Mouse (Mus musculus): ENCODE results near the gene Map3k1. TPM values are rescaled to one million over a fixed set of nuclear protein-coding genes. Genes with fewer than 3 reads are reported as not detected.

Gene Map3k1
- polyA plus RNA-seq, 1 experiment: 34.5 TPM

DNA sequence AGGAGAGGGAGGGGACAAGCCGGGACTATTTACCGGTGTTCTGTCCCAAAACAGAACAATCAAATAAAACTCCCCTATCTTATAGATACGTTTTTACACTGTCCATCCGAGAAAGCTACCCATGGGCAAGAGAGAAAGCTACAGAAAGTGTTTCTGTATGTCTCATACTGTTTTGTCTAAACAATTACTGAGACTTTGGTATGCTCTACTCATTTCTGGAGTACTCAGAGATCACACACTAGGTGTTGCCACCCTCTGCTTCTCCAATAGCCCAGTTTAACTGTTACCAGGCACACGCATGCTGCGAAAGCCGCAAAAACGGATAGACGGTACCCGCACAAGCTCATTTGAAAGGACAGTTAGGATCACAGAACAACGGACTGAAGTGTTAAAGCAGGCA is 17.2 kb downstream of the Map3k1 start:
- Histone ChIP-seq H3K27me3 (ENCODE audit: control insufficient read depth, insufficient read depth, low read length, poor library complexity, severe bottlenecking) (no peaks in the 10 kb centered on the region), H3K27ac (ENCODE audit: insufficient read depth, low read length) (no peak overlapping the region), H3K9me3 (replicated peaks; ENCODE audit: control insufficient read depth, insufficient read depth, low read length, poor library complexity, severe bottlenecking) (no peaks in the 10 kb centered on the region), H3K9ac (ENCODE audit: low read depth, poor library complexity, severe bottlenecking) (no peak overlapping the region), H3K4me1 (ENCODE audit: control insufficient read depth, insufficient read depth, low read length) (peaks cover 3% of the 10 kb centered on the region), H3K4me3 (ENCODE audit: low read depth, low read length) (no peak overlapping the region), H3K36me3 (ENCODE audit: control insufficient read depth, insufficient read depth, low read length, poor library complexity, severe bottlenecking) (no peaks in the 10 kb centered on the region)
- TF ChIP-seq CTCF (IDR thresholded peaks at IDR 0.05; ENCODE audit: low read depth, low read length): no peak
- TF ChIP-seq POLR2A (IDR thresholded peaks at IDR 0.05; ENCODE audit: insufficient read depth, low read length): no peak
- TF ChIP-seq EP300 (IDR thresholded peaks at IDR 0.05; ENCODE audit: insufficient read depth, low read depth, low read length): no peak

DNA sequence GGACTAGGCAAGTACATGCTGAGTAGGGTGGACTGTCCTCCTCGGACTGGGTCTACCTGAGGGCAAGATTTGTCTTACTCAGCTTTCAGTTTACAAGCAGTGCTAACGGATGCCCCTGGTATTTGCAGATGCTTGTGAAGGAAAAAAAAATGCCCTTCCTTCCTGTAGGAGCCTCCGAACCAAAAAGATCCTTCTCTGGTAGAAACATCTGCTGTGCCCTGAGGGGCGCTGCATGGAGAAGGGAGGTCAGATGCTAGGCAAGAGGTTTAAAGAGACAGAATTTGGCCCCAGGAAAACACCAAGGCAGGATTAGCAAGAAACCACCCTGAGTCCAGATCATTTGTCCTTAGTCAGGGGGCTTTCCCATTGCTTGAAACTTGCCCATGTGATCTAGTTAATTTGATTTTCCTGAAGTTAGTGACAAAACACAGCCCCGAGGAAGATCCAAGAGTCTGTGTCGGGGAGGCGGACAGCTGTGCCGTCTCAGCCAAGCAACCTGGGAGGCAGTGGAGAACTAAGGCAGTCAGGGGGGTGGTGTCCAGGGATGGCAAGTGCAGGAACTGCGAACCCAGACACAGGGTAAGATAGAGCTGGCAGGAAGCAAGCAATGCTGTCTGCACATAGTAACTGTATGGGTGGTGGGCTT is 19.2 kb downstream of the Map3k1 start:
- H3K4me1 ChIP-seq (ENCODE audit: control insufficient read depth, insufficient read depth, low read length): peaks cover 3% of the 10 kb centered on the region
- TF ChIP-seq CTCF (IDR thresholded peaks at IDR 0.05; ENCODE audit: low read depth, low read length): no peak
- H3K27me3 ChIP-seq (ENCODE audit: control insufficient read depth, insufficient read depth, low read length, poor library complexity, severe bottlenecking): no peaks in the 10 kb centered on the region
- no peak overlapping the region for H3K9ac ChIP-seq (ENCODE audit: low read depth, poor library complexity, severe bottlenecking)
- H3K9me3 ChIP-seq (replicated peaks; ENCODE audit: control insufficient read depth, insufficient read depth, low read length, poor library complexity, severe bottlenecking): no peaks in the 10 kb centered on the region
- H3K4me3 ChIP-seq (ENCODE audit: low read depth, low read length): no peak overlapping the region
- no peak overlapping the region for H3K27ac ChIP-seq (ENCODE audit: insufficient read depth, low read length)
- no peaks in the 10 kb centered on the region for H3K36me3 ChIP-seq (ENCODE audit: control insufficient read depth, insufficient read depth, low read length, poor library complexity, severe bottlenecking)

GRCm38 (mm10) chr13:111788882-111789281 is 19.9 kb downstream of the Map3k1 start:
- Histone ChIP-seq H3K36me3 (ENCODE audit: control insufficient read depth, insufficient read depth, low read length, poor library complexity, severe bottlenecking) (no peaks in the 10 kb centered on the region), H3K27ac (ENCODE audit: insufficient read depth, low read length) (no peak overlapping the region), H3K27me3 (ENCODE audit: control insufficient read depth, insufficient read depth, low read length, poor library complexity, severe bottlenecking) (no peaks in the 10 kb centered on the region), H3K4me3 (ENCODE audit: low read depth, low read length) (no peak overlapping the region), H3K9ac (ENCODE audit: low read depth, poor library complexity, severe bottlenecking) (no peak overlapping the region), H3K4me1 (ENCODE audit: control insufficient read depth, insufficient read depth, low read length) (peaks cover 3% of the 10 kb centered on the region), H3K9me3 (replicated peaks; ENCODE audit: control insufficient read depth, insufficient read depth, low read length, poor library complexity, severe bottlenecking) (no peaks in the 10 kb centered on the region)
- no peak for TF ChIP-seq CTCF (IDR thresholded peaks at IDR 0.05; ENCODE audit: low read depth, low read length)
- no peak for TF ChIP-seq POLR2A (IDR thresholded peaks at IDR 0.05; ENCODE audit: insufficient read depth, low read length)
- TF ChIP-seq EP300 (IDR thresholded peaks at IDR 0.05; ENCODE audit: insufficient read depth, low read depth, low read length): no peak

- Histone ChIP-seq H3K36me3 (ENCODE audit: control insufficient read depth, insufficient read depth, low read length, poor library complexity, severe bottlenecking) (no peaks in the 10 kb centered on the region), H3K4me3 (ENCODE audit: low read depth, low read length) (no peak overlapping the region), H3K27me3 (ENCODE audit: control insufficient read depth, insufficient read depth, low read length, poor library complexity, severe bottlenecking) (no peaks in the 10 kb centered on the region), H3K9me3 (replicated peaks; ENCODE audit: control insufficient read depth, insufficient read depth, low read length, poor library complexity, severe bottlenecking) (no peaks in the 10 kb centered on the region), H3K4me1 (ENCODE audit: control insufficient read depth, insufficient read depth, low read length) (peaks cover 3% of the 10 kb centered on the region), H3K27ac (ENCODE audit: insufficient read depth, low read length) (no peak overlapping the region), H3K9ac (ENCODE audit: low read depth, poor library complexity, severe bottlenecking) (no peak overlapping the region)
- TF ChIP-seq EP300 (IDR thresholded peaks at IDR 0.05; ENCODE audit: insufficient read depth, low read depth, low read length): no peak
- TF ChIP-seq CTCF (IDR thresholded peaks at IDR 0.05; ENCODE audit: low read depth, low read length): peak; percentile 44
Measured at GRCm38 (mm10) chr13:111787857-111788619, 20.8 kb downstream of the Map3k1 start.

DNA sequence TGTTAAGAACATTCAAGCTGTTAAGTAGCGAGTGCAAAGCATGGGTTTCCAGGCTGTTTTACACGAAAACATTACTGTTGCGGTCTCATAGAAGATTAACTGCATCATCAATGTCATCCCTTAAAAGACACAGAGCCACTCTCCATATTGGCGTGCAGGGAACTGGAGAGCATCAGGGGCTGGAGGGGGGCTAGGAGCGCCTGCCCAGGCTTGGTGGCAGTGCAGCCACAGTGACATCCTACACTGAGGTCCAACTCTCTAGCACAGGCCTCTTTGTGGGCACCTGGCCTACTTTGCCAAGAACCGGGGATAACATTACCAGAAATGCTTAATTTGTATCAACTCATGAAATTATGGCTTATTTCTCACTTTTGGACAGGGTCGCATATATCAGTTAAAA is 22.2 kb downstream of the Map3k1 start:
- peaks cover 3% of the 10 kb centered on the region for H3K4me1 ChIP-seq (ENCODE audit: control insufficient read depth, insufficient read depth, low read length)
- H3K9ac ChIP-seq (ENCODE audit: low read depth, poor library complexity, severe bottlenecking): no peak overlapping the region
- no peak overlapping the region for H3K27ac ChIP-seq (ENCODE audit: insufficient read depth, low read length)
- no peaks in the 10 kb centered on the region for H3K27me3 ChIP-seq (ENCODE audit: control insufficient read depth, insufficient read depth, low read length, poor library complexity, severe bottlenecking)
- H3K4me3 ChIP-seq (ENCODE audit: low read depth, low read length): no peak overlapping the region
- no peaks in the 10 kb centered on the region for H3K36me3 ChIP-seq (ENCODE audit: control insufficient read depth, insufficient read depth, low read length, poor library complexity, severe bottlenecking)
- TF ChIP-seq POLR2A (IDR thresholded peaks at IDR 0.05; ENCODE audit: insufficient read depth, low read length) (no peak), CTCF (IDR thresholded peaks at IDR 0.05; ENCODE audit: low read depth, low read length) (no peak), EP300 (IDR thresholded peaks at IDR 0.05; ENCODE audit: insufficient read depth, low read depth, low read length) (no peak)
- H3K9me3 ChIP-seq (replicated peaks; ENCODE audit: control insufficient read depth, insufficient read depth, low read length, poor library complexity, severe bottlenecking): no peaks in the 10 kb centered on the region

DNA sequence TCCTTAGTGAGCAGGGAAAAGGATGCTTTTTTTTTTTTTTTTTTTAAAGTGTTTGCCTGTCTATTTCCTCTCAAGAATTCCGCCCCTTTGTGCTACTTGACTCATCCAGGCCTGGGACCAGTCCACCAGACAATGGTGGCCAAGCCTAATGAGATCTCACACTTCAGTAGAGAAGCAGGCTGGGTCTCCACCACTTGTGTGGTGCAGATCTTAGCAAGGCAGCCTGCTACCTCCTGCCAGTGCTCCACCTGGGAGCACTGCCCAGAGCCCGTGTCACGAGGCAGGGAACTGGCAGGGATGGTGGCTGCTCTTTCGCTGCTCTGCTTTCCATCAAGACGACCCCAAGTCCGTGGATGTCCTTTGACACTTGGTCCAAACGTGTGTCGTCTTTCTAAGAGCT is 25.3 kb downstream of the Map3k1 start:
- no peak overlapping the region for H3K9ac ChIP-seq (ENCODE audit: low read depth, poor library complexity, severe bottlenecking)
- TF ChIP-seq EP300 (IDR thresholded peaks at IDR 0.05; ENCODE audit: insufficient read depth, low read depth, low read length) (no peak), CTCF (IDR thresholded peaks at IDR 0.05; ENCODE audit: low read depth, low read length) (no peak), POLR2A (IDR thresholded peaks at IDR 0.05; ENCODE audit: insufficient read depth, low read length) (no peak)
- H3K4me1 ChIP-seq (ENCODE audit: control insufficient read depth, insufficient read depth, low read length): no peaks in the 10 kb centered on the region
- no peaks in the 10 kb centered on the region for H3K27me3 ChIP-seq (ENCODE audit: control insufficient read depth, insufficient read depth, low read length, poor library complexity, severe bottlenecking)
- H3K4me3 ChIP-seq (ENCODE audit: low read depth, low read length): no peak overlapping the region
- H3K9me3 ChIP-seq (replicated peaks; ENCODE audit: control insufficient read depth, insufficient read depth, low read length, poor library complexity, severe bottlenecking): no peaks in the 10 kb centered on the region
- no peak overlapping the region for H3K27ac ChIP-seq (ENCODE audit: insufficient read depth, low read length)
- H3K36me3 ChIP-seq (ENCODE audit: control insufficient read depth, insufficient read depth, low read length, poor library complexity, severe bottlenecking): no peaks in the 10 kb centered on the region

Data from ES-Bruce4 (cell line).